Mouse (Mus musculus) limb, embryonic 11.5 days (tissue): ENCODE measurements around the gene Ttc39d. TPM values are rescaled to one million over a fixed set of nuclear protein-coding genes. Genes with fewer than 3 reads are reported as not detected.
"Not testable (repeated sequence)": the region's sequence is repeated elsewhere in the genome, so short reads cannot be mapped to it uniquely, and the experiment has no call there.

ENCODE experiments used
- ATAC-seq: fragments of 200-750 bp; cut with Nextera tagmentation; 2 replicates; pipeline ENCODE4 v1.8.0; 2017; ENCODE audit warnings: low read depth; ENCODE audit not compliant: insufficient number of reproducible peaks, low FRiP score, low TSS enrichment
- DNase-seq: peaks from one replicate; pipeline ENCODE4 v3.0.0-alpha.2; 2015; ENCODE audit warnings: low spot score
- H3K27ac ChIP-seq: fragments of 300-500 bp; sonication (generic); replicated peaks from 2 replicates; pipeline ENCODE4 v1.5.1; 2014; ENCODE audit warnings: low read depth, mild to moderate bottlenecking, low read length
- H3K27me3 ChIP-seq: fragments of 300-500 bp; sonication (generic); 2 replicates; pipeline ENCODE4 v1.6.1; 2014; ENCODE audit warnings: mild to moderate bottlenecking, low read length, mixed read lengths; ENCODE audit not compliant: control insufficient read depth, insufficient read depth
- H3K36me3 ChIP-seq: fragments of 300-500 bp; sonication (generic); 2 replicates; pipeline ENCODE4 v1.6.1; 2014; ENCODE audit warnings: mild to moderate bottlenecking, low read length, moderate library complexity, mixed read lengths; ENCODE audit not compliant: control insufficient read depth, insufficient read depth
- H3K4me1 ChIP-seq: fragments of 300-500 bp; sonication (generic); 2 replicates; pipeline ENCODE4 v1.6.1; 2014; ENCODE audit warnings: low read length, mixed read lengths; ENCODE audit not compliant: control insufficient read depth, insufficient read depth
- H3K4me2 ChIP-seq: fragments of 300-500 bp; sonication (generic); 2 replicates; pipeline ENCODE4 v1.6.1; 2014; ENCODE audit warnings: low read depth, mild to moderate bottlenecking, moderate library complexity; ENCODE audit not compliant: severe bottlenecking
- H3K4me3 ChIP-seq: fragments of 300-500 bp; sonication (generic); 2 replicates; pipeline ENCODE4 v1.5.1; 2014; ENCODE audit warnings: low read depth, low read length
- H3K9ac ChIP-seq: fragments of 300-500 bp; sonication (generic); 2 replicates; pipeline ENCODE4 v1.6.1; 2014; ENCODE audit warnings: mild to moderate bottlenecking, low read length
- H3K9me3 ChIP-seq: fragments of 300-500 bp; sonication (generic); 2 replicates; pipeline ENCODE4 v1.6.1; 2016; ENCODE audit warnings: low read length; ENCODE audit not compliant: control insufficient read depth
- WGBS: fragments of 180-500 bp; shearing (Covaris S2); extraction: QIAGEN DNeasy Blood & Tissue Kit; methylation state at CpG from one replicate; pipeline ENCODE4 v1.1.7; 2014; 5-methylcytosine and 5-hydroxymethylcytosine counted together
- polyA plus RNA-seq: library from polyadenylated mRNA; unstranded; fragments of >200 nt; fragmentation: Nextera tagmentation; extraction: Ambion mirVana; gene quantifications from 2 replicates; pipeline ENCODE4 v1.2.1, GENCODE M21; 2014

The Ttc39d gene
- polyA plus RNA-seq, 1 experiment from 2014 or later, result 0.19 TPM

DNA sequence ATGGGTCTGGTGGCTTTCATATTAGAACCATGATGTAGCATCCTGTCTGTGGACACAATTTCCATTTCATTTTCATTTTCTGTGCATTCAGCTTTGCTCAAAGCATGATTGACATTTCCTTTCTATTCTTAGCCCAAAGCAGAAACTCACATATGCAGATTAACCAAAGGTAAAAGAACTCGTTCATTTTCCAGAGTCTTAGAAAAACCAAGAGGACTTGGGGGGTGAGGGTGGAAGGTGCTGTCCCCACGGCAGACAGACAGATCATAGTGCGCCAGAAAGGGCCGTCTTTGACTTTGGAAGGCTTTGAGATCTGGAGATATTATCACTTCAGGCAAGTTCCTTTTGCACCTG is 31.9 kb upstream of the Ttc39d start:
- no peak overlapping the region for H3K27ac ChIP-seq
- ATAC-seq, result no peak
- H3K9me3 ChIP-seq, result no peaks in the 10 kb centered on the region
- WGBS, result 94% methylated on average over 4 of the region's 4 CpGs
- no peaks in the 10 kb centered on the region for H3K4me1 ChIP-seq
- H3K27me3 ChIP-seq, result no peaks in the 10 kb centered on the region
- no peak overlapping the region for H3K9ac ChIP-seq
- H3K4me3 ChIP-seq, result no peak overlapping the region
- no peak for DNase-seq
- no peak overlapping the region for H3K4me2 ChIP-seq
- no peaks in the 10 kb centered on the region for H3K36me3 ChIP-seq

DNA sequence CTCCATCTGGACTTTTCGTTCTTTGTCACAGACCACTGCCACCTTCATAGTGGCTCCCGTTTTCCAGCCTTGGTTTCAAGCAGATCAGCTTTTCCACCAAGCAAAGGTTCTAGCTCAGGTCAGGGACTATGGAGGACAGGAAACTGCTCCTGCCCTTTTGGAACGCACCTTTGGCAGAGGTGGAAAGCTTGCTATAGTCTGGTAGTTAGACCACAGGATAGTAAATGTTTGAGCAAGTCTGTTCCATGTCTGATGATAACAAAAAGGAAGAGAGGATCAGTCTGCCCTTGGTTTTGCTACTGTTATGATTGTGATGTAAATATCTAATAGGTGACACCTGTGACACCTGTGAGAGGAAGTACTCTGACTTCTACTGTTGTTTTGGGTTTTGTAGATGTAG is 31.3 kb upstream of the Ttc39d start:
- no peak overlapping the region for H3K27ac ChIP-seq
- WGBS, result 92% methylated on average over 3 of the region's 3 CpGs

DNA sequence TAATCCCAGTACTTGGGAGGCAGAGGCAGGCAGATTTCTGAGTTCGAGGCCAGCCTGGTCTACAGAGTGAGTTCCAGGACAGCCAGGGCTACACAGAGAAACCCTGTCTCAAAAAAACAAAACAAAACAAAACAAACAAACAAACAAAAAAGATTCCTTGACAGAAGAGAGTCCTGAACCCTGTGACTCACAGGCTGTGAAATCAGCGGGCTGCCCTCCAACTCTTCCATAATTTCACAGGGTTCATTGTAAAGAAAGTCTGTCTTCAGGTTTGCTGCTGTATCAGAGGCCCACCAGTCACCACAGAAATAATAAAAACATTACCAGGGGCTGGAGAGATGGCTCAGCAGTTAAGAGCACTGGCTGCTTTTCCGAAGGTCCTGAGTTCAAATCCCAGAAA is 28.4 kb upstream of the Ttc39d start:
- ATAC-seq, H3K4me1 ChIP-seq, H3K4me2 ChIP-seq, H3K27me3 ChIP-seq, H3K4me3 ChIP-seq, DNase-seq, H3K27ac ChIP-seq, H3K36me3 ChIP-seq, H3K9ac ChIP-seq, H3K9me3 ChIP-seq: not testable (repeated sequence)
- WGBS, result 95% methylated on average over 3 of the region's 3 CpGs

More for the DNA sequence above, 31.3 kb upstream of the Ttc39d start:
- no peaks in the 10 kb centered on the region for H3K9me3 ChIP-seq
- no peaks in the 10 kb centered on the region for H3K27me3 ChIP-seq
- H3K36me3 ChIP-seq, result no peaks in the 10 kb centered on the region
- H3K4me2 ChIP-seq, result no peak overlapping the region
- H3K4me1 ChIP-seq, result no peaks in the 10 kb centered on the region
- ATAC-seq (no peak), DNase-seq (no peak)
- no peak overlapping the region for H3K4me3 ChIP-seq
- H3K9ac ChIP-seq, result no peak overlapping the region

DNA sequence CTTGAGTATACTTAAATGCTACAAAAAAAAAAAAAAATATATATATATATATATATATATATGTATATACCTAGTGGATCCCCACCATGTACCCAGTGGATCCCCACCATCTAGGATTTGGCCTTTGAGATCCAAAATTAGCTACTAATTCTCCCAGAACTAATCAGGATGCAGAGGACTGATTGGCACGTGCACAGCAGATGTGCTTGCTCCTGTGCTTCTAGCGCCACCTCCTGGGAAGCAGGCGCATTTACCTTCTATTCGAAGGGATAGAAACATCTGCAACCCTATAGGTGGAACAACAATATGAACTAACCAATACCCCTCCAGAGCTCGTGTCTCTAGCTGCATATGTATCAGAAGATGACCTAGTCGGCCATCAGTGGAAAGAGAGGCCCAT is 27.3 kb upstream of the Ttc39d start:
- no peaks in the 10 kb centered on the region for H3K27me3 ChIP-seq
- no peak overlapping the region for H3K4me3 ChIP-seq
- H3K4me2 ChIP-seq, result no peak overlapping the region
- H3K9ac ChIP-seq, result no peak overlapping the region
- peak; percentile 78 for DNase-seq
- WGBS, result 3% methylated on average over 6 of the region's 6 CpGs
- peak; percentile 77 for ATAC-seq
- H3K4me1 ChIP-seq, result no peaks in the 10 kb centered on the region
- H3K9me3 ChIP-seq, result no peaks in the 10 kb centered on the region
- no peaks in the 10 kb centered on the region for H3K36me3 ChIP-seq
- H3K27ac ChIP-seq, result no peak overlapping the region

DNA sequence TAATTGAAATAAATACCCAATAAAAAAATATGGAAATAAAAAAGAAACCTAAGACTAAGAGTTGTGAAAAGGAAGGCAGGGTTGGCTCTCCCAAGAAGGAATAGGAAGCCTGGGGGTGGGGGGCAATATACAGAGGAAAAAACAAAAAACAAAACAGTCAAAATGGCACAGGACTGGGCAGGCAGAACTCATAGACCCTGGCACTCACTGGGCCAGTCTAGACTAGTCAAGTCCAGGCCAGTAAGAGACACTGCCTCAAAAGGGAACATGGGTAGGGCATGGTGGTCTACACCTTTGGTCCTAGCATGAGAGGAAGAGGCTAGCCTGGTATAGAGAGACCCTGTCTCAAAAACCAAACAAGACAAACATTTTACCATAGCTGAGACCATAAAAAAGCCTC is 26.8 kb upstream of the Ttc39d start:
- Histone ChIP-seq H3K9ac (no peak overlapping the region), H3K36me3 (no peaks in the 10 kb centered on the region), H3K27ac (no peak overlapping the region), H3K27me3 (no peaks in the 10 kb centered on the region), H3K9me3 (no peaks in the 10 kb centered on the region), H3K4me2 (no peak overlapping the region), H3K4me3 (no peak overlapping the region), H3K4me1 (no peaks in the 10 kb centered on the region)
- ATAC-seq (peak; percentile 65; the same call in 1 of the 2 replicates), DNase-seq (no peak)

DNA sequence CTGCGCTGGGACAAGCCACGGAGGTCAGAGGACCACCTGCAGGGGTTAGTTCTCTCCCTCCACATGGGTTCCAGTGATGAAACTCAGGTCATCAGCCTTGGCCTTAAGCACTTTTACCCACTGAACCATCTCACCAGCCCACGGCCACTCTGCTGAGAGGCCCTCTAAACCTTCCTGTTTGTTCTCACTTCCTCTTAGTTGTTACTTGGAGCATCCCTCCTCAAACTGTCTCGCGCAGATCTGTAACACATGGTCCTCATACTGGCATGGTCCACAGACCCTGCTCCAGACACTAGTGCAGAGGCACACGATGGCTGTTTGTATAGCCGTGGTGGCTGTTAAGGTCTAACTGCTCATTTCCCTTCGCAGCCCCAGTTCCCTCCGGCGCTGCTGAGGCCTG is 23.6 kb upstream of the Ttc39d start:
- no peak overlapping the region for H3K9ac ChIP-seq
- ATAC-seq (no peak), DNase-seq (no peak)
- H3K27ac ChIP-seq, result no peak overlapping the region
- no peaks in the 10 kb centered on the region for H3K4me1 ChIP-seq
- H3K4me3 ChIP-seq, result no peak overlapping the region
- H3K27me3 ChIP-seq, result no peaks in the 10 kb centered on the region
- no peak overlapping the region for H3K4me2 ChIP-seq
- WGBS, result 89% methylated on average over 9 of the region's 10 CpGs
- no peaks in the 10 kb centered on the region for H3K36me3 ChIP-seq
- 0 out of 2 replicates have a peak, but pooled peaks cover 3% of the 10 kb centered on the region for H3K9me3 ChIP-seq

DNA sequence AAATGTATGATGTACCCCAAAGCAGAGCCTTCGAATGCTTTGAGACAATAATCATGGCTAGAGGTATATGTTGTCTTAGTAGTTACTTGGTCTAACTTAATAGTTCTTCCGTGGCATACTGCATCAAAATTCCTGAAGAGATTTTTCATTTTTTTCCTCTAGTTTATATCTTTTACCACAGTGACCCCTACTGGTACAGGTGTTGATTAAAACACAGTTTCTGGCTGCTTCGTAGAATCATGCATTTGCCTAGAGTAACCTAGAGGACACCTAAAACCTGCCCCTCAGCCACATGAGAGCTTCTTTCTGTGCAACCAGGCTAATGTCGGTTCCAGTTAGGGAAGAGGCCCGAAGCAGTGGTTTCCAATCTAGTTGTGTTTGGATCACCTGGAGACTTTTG is 14.2 kb upstream of the Ttc39d start:
- Histone ChIP-seq H3K4me1 (no peaks in the 10 kb centered on the region), H3K9ac (no peak overlapping the region), H3K4me3 (no peak overlapping the region), H3K9me3 (no peaks in the 10 kb centered on the region), H3K36me3 (peaks cover 5% of the 10 kb centered on the region), H3K4me2 (no peak overlapping the region), H3K27me3 (no peaks in the 10 kb centered on the region), H3K27ac (no peak overlapping the region)
- no peak for ATAC-seq
- WGBS, result 71% methylated on average over 5 of the region's 5 CpGs
- DNase-seq, result no peak

DNA sequence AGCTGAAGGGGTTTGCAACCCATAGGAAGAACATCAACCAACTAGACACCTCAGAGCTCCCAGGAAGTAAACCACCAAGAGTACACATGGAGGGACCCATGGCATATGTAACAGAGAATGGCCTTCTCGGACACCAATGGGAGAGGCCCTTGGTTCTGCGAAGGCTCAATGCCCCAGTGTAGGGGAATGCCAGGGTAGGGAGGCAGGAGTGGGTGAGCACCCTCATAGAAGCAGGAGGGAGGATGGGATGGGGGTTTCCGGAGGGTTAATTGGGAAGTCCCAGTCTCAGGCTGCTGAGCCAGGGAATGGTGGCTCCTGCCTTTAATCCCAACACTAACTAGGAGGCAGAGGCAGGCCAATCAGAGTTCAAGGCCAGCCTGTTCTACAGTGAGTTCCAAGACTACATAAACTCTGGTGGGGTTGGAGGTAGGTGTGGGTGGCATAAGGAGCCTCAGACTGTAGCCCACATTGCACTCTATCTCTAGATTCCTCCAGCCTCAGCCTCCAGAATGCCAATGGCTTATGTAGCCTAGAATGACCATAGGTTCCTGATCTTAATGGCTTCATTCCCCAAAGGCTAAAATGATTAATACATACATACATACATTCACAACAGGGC is 8.0 kb upstream of the Ttc39d start:
- H3K9me3 ChIP-seq, result no peaks in the 10 kb centered on the region
- no peak for DNase-seq
- no peaks in the 10 kb centered on the region for H3K4me1 ChIP-seq
- peak; percentile 39 for ATAC-seq
- H3K36me3 ChIP-seq, result peaks cover 21% of the 10 kb centered on the region
- no peak overlapping the region for H3K9ac ChIP-seq
- no peak overlapping the region for H3K27ac ChIP-seq
- no peak overlapping the region for H3K4me3 ChIP-seq
- H3K27me3 ChIP-seq, result no peaks in the 10 kb centered on the region
- WGBS, result 85% methylated on average over 3 of the region's 3 CpGs
- no peak overlapping the region for H3K4me2 ChIP-seq

DNA sequence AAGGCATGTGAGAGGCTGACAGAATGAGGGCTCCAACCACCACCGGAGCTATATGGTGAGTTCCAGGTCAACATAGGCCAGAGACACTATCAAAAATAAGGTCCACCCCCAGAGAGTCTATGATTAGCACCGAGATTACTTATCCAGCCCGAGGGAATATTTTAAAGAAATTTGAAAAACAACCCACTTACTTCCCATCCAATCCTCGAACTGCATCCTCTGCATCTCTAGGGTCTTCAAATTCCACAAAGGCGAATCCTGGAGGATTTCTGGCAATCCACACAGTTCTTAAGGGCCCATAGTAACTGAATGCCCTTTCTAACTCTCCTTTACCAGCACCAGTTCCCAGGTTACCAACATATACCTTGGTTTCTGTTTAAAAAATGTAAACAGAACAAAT is 1.6 kb upstream of the Ttc39d start:
- Histone ChIP-seq H3K4me3 (peak overlapping the region; percentile 87), H3K9me3 (no peaks in the 10 kb centered on the region), H3K4me1 (0 out of 2 replicates have a peak, but pooled peaks cover 3% of the 10 kb centered on the region), H3K36me3 (peaks cover 17% of the 10 kb centered on the region), H3K4me2 (peak overlapping the region; percentile 53), H3K9ac (peak overlapping the region; percentile 98), H3K27ac (no peak overlapping the region), H3K27me3 (no peaks in the 10 kb centered on the region)
- no peak for DNase-seq
- WGBS, result 36% methylated on average over 5 of the region's 5 CpGs
- ATAC-seq, result no peak
